Mouse (Mus musculus) spleen, adult 2 months (tissue): ENCODE data around the gene Pkn1.

ENCODE experiments used
- CTCF ChIP-seq: fragments of 200-500 bp; IDR thresholded peaks from 2 replicates; pipeline ENCODE4 v1.5.1; 2011; ENCODE audit warnings: mild to moderate bottlenecking, inconsistent platforms; ENCODE audit not compliant: insufficient read depth, insufficient read length, insufficient replicate concordance; ENCODE audit errors: extremely low read depth
- POLR2A ChIP-seq: fragments of 200-500 bp; IDR thresholded peaks from 2 replicates; pipeline ENCODE4 v1.6.1; 2011; ENCODE audit warnings: low read depth, low read length, inconsistent platforms

- no peak for TF ChIP-seq CTCF
- TF ChIP-seq POLR2A, result no peak
These were observed 44.0 kb upstream of the Pkn1 start for GRCm38 (mm10) chr8:83742968-83743367.
